Mouse (Mus musculus): ENCODE measurements around the gene Lrmda.

Lrmda gene

DNA sequence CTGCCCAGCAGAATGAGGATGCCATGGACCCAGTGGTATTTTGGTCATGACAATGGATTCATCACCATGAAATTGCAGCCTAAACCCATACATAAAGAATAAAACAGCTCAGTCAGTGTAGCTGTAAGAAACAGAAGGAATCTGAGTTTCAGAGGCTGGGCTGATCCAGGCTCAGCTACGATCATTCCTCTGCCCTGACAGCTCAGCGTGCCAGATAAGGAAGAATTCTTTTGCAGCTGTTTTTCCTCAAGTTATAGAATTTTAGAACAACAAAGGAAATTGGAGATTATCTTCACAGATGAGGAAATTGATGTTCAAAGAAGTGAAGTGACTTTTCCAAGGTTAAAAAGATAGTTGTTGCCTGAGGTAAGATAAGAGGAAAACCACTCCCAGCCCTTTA is 921.1 kb downstream of the Lrmda start:
- DNase-seq (ENCODE audit: low spot score in 2 of 2) = no peak

DNA sequence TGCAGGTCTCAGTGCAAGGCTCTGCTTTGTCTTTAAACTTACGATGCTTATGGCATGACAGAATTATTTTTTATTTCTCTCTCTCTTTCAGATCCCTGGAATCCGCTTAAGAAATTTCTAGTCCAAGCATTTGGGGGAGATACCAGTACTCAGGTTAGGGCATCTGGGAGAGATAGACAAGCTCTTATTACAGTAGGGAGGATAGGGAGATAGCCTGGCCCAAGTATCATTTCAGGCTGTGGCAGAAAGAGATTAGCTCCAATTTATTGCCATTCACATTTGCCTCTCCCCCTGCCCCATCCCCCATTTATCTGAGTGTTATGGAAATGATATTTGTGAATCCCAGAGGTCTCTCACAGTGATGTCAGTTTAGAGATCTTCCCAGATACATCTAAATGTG is 923.1 kb downstream of the Lrmda start:
- no peak for DNase-seq (ENCODE audit: low spot score in 2 of 2)

DNA sequence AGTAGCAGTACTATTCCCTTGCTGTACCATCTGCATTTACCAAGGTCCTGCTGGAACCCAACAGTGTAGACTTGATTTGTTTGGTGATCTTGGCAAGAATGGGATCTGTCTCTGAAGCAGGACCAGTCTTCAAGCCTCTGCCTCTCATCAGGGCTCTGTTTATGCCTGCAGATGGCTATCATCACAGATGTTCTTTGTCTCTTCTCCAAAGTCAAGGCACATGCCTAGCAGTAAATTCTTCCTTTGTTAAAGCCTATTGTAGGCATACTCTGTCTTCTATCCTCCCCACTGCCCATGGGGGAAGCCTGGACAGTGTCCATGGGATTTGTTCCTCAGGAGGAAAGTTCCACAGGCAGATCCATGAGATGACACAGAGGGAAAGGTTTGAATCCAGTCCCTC is 930.0 kb downstream of the Lrmda start:
- no peak for DNase-seq (ENCODE audit: low spot score in 2 of 2)

DNA sequence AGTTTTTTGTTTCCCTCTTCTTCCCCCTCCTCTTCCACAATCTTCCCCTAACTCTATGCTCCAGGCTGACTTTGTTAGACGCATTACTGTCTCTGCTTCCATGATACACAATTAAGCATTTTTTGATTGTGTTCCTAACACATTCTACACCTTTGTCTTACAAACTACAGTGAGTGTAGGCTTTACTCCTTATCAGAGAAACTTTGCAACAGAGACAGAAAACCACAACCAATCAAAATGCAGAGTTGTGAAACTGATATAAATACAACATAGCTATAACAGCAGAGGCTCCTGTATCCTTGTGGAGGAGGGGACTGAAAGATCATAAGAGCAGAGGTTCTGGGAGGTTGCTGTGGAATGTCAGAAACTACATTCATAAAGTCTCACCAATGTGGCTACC is 933.5 kb downstream of the Lrmda start:
- no peak for DNase-seq (ENCODE audit: low spot score in 2 of 2)

DNA sequence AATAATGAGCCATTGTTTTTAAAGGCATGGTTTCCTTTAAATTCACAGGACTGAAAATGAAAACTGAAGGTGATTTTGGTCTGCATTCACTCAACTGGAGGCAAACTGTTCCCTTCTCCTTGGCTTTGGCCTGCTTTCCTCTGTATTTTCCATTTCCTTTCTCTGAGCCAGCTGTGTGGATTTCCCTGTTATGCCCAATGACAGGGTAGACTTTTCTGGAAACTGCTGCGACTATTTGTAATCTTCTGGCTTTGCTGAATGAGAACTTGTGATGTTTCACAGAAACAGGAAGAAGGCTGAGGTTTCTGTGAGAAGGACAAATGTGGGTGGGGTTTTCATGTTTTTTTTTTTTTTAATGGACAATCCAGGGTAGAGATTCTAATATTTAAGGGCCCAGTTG is 940.7 kb downstream of the Lrmda start:
- DNase-seq (ENCODE audit: low spot score in 2 of 2) = no peak

DNA sequence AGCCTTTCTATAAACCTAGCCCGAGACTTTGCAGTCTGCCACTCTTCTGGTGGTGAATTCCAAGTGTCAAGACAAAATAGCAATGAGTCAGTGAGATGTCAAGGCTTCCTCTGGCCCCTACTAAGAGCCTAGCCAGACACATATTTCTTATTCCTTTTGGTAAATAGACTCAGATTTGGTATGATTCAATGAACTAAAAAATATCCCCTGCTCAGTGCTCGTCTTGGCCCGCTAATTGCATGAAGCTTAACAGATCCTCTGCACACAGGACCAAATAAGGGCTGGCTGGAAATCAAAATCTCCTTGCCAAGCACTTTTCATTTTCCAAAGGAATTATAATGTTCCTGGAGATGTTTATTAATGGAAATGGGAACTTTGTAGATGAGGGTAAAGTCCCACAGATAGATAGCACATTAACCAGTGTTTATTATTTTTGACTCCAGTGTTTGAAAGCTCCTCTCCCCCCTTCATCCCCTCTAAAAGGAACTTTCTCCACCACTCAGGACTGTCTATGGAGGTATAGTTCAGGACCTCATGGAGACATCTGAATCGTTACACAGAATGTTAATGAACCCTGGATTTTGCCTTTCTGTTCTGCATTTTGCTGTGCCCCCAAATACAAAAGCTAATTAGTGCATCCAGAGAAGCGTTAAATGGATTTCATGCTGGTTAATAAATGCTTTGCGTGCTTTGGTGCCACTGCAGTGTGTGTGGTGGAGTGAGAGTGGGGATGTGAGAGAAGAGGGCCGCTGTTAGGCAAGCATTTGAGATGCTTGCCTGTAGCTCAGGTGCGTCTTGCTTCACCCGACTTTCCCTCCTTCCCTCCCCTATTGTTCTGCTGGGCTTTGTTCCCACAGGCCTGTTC is 945.5 kb downstream of the Lrmda start:
- DNase-seq (ENCODE audit: low spot score in 2 of 2) = no peak

GRCm38 (mm10) chr14:22968705-22969104 is 949.2 kb downstream of the Lrmda start:
- no peak for DNase-seq (ENCODE audit: low spot score in 2 of 2)

DNA sequence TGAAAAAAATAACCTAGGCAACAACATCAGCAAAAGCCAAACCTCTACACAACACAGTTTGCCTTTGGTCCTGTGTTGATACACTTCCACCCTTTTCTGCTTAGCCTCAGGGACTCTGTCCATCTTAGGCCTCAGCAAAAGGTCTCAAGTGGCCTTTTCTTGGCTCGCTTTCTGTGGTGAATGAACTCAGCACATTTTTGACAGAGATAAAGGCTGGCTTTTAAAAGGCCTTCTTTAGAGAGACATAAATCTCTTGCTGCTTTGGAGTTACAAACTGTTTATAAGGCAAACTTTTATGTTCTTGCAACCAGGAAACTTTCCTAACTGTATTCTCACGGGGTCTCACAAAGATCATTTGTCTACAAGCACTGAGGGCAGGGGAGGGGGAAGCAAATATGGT is 967.2 kb downstream of the Lrmda start:
- no peak for DNase-seq (ENCODE audit: low spot score in 2 of 2)

DNA sequence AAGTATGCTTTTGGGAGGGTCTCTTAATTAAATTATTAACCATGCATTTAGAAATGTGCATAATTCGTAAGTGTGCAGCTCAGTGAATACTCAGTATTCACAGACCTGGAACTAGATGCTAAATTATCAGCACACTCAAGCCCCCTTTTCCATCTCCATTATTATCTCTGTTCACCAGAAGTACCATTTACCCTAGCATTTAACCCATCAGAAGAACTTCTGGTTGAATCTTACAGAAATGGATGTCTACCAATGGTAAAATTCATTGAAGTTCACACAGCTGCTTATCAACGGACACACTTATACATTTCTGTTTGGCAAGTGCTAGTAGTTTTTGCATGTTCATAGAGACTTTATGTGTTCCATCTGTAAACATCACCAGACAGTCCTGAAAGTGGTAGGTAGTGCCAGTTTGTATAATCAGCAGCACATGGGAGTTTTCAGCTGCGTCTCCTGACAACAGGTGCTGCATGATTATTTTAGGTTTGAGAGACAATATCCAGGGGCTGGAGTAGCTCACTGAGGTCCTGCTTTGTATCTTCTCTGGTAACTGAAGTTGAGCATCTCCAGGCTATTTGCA is 968.7 kb downstream of the Lrmda start:
- no peak for DNase-seq (ENCODE audit: low spot score in 2 of 2)

- no peak for DNase-seq (ENCODE audit: low spot score in 2 of 2)
These were observed 975.8 kb downstream of the Lrmda start for GRCm38 (mm10) chr14:22995184-22995935.

DNA sequence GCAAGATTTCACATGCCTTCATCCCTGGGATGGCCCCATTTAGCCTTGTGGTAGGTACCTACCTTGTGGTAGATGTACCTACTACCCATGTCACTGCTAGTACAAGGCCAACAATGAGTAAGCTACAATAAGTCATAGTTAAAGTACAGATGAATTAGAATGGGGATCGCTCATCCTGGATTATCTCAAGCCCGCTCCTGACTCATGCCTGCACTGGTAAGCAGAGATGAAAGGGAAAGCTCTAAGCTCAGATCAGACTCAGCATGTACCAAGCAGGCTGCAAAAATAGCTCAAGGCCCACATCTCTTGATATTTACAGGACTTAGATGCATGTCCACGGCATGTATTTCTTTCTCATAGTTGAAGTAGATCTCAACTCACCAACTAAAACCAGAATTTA is 979.4 kb downstream of the Lrmda start:
- no peak for DNase-seq (ENCODE audit: low spot score in 2 of 2)

DNA sequence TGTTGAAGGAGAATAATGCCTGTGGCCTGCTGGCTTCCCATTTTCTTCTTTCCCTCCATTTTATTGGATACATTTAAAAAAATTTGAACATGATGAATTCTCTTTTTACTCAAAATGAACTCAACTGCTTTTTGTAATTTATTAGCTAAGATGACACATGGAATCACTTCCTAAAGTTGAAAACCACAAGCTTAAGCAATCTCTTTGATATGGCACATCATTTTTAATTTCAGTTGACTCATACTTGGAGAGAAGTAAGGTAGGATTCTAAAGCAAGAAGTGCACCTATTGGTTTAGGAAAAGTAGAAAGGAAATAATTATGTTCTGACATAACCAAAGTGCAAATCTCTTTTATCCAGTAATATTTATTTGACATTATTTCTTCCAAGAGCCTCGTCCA is 992.5 kb downstream of the Lrmda start:
- no peak for DNase-seq (ENCODE audit: low spot score in 2 of 2)

DNA sequence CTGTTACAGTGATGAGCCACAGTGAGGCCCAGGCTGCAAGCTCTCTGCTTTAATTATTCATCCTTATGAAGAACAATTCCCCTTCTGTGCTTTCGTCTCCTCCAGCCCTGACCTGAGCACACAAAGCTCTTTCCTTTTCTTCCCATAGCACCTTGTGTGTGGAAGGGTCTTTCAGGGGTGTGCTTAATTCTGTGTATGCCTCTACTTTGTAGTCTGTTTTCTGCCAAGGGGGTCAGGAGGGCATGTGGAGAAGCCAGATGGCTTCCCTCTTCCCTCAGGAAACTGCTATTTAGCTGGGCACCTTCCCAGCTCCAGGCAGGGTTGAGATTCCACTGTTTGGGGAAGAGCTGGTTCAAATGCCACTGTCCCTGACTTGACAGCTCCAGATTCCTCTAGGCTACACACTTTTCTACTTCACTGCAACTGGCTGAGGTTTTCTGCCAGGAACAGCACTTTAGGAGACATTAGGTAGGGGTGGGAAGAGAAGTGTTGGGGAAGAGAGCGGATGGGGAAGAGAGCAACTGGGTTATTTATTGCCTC is 995.3 kb downstream of the Lrmda start:
- no peak for DNase-seq (ENCODE audit: low spot score in 2 of 2)

- DNase-seq (ENCODE audit: low spot score in 2 of 2) = no peak
These were observed 996.0 kb downstream of the Lrmda start for GRCm38 (mm10) chr14:23015321-23016067.

GRCm38 (mm10) chr14:23016068-23016611 is 996.6 kb downstream of the Lrmda start:
- DNase-seq (ENCODE audit: low spot score in 2 of 2) = no peak

DNA sequence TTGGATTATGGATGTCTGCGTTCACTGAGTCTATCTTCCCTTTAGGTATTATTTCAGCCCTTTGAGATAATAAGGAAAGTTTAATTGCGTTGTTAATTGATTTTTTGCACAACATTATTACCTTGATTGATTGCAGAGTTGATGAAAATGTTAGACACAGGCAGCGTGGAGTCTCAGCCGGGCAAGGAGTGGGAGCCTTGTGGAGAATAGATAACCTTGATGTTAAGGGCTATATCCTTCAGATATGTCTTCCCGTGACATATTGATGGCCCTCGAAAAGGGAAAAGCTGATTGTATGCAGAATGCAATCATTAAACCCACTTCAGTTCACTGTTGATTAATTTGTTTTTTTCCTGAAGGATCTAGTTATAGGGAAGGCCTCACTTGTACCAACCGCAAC is 1021.5 kb downstream of the Lrmda start:
- no peak for DNase-seq (ENCODE audit: low spot score in 2 of 2)

DNA sequence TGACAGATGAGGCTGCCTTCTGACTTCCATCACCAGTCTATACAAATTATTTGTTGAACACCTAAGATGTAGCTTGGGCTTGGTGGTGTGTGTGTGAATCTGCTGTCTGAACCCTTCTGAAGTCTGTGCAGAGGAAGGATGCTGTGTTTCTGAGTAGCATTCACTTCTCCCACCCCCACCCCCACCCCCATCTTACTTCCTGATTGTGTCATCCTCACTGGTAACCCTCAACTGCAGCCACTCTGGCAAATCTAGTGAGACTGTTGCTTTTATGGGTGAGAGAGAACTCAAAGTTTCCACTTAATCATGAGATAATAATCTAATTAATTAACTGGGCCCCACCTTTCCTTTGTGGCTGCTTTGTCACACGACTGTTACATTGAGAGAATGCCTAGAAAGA is 1025.8 kb downstream of the Lrmda start:
- DNase-seq (ENCODE audit: low spot score in 2 of 2) = no peak

GRCm38 (mm10) chr14:23046330-23046729 is 1026.8 kb downstream of the Lrmda start:
- DNase-seq (ENCODE audit: low spot score in 2 of 2) = peak; percentile 13 to 36

DNA sequence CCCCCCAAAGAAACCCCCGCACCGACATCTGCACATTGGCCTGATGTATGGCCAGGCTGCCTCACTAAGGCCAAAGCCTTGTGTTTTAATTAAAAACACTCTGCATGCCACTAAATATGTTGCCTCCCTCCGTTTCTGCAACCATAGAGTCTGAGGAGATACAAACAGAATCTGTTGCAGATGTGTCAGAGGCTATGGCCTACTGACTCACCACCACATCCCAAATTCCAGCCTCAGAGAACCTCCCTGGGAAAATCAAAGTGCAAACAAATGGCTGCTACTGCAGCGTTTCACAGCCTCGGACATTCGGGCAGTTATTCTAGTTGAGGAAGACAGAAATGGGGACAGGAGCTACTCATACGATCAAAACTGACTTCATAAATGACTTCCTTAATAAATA is 1031.9 kb downstream of the Lrmda start:
- DNase-seq (ENCODE audit: low spot score in 2 of 2) = no peak

DNA sequence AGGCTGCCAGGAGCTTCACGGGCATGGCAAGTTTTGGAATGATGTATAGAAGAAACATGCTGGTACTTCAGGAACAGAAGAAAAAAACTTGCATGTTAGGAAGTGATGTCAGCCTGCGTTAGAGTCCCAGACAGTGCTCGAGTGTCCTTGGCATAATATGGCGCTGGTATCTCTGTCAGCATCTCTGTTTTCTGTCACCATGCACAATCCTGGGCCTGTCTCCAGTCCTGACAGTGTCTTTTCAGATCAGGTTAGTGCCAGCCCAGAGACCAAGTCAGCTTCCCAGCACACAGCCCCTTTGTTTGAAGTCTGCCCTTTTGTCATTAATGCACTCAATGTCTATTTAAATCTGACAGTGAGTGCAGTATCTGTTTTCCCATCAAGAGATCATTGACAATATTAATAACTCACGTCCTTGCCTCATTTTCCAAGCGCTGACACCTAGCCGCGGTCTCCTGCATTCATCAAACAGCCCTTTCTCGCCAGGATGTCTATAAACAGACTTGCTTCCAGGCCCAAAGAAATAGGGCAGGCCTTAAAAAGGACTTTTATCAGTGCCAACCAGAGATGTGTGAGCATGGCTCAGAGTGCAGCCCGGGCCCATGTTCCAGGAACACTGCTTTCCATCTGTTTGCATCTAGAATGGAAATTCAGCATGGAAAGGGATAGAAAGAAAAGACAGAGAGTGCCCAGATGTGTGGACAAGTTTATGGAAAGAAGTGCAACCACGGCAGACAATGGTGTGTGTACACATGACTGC is 1033.5 kb downstream of the Lrmda start:
- no peak for DNase-seq (ENCODE audit: low spot score in 2 of 2)
